Mouse (Mus musculus): ENCODE results near the gene Limd2.

DNA sequence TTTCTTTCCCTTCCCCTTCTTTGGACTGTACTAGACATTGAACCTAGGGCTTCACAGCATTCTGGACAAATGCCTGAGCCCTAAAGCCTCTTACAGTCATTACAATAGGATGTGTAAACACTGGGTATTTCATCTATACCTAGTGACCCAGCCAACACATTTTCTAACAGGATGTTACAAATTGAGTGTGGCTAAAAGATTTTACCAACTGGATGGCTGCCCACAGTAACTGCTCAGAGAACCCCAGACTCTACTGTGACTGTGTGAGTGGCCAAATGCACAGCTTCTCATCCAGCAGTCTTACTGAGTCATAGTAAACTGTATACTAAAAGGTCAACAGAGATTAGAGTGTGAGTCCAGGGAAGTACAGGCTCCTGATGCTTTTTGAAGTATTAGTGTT, 34.7 kb upstream of the Limd2 start:
- TF ChIP-seq TAL1 (IDR thresholded peaks at IDR 0.05; ENCODE audit: low read length) (no peak), GATA1 (IDR thresholded peaks at IDR 0.05; ENCODE audit: low read length) (no peak)
